Mouse (Mus musculus): Measurements from ENCODE around the gene Tnfsf13.

DNA sequence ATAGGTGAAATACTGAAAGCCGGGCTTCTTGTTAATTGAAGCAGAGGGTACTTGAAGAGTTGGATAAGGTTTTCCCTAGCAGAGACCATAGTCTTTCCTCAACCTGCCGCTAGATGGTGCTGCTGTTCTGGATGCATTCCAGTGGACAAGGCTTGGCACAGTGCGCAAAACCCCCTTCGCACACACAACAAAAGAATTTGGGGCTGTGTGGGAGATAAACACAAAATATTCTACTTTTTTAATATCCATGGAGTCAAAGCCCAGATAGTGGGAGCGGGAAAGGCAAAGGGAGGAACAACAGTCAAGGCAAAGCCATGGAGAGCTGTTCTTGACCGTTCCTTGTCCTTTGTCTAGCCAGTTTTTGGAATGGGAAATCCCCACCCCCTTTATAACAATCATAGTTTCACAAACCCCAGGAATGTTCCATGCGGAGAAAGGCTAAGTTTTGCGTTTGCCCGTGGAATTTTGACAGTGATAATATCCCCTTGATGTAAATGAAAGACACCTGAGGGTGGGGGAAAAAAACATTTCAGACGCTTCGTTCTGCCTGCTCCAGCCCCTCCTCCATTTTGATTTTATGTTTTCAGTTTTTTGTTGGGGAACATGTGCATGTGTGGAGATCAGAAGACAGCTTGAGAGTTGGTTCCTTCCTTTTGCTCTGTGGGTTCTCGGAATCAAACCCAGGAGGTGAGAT lies 2.6 kb downstream of the Tnfsf13 start:
- TF ChIP-seq CTCF (conservative IDR thresholded peaks at IDR 0.05; ENCODE audit: low read length) (peak; percentile 89), POU5F1 (IDR thresholded peaks at IDR 0.05; ENCODE audit: borderline replicate concordance, low read length) (no peak), NANOG (IDR thresholded peaks at IDR 0.05; ENCODE audit: borderline replicate concordance, low read length) (no peak)

Measured in E14TG2a.4 (cell line).